Mouse (Mus musculus) neural tube, embryonic 11.5 days (tissue): Measurements from ENCODE around the gene Slc30a3. TPM values are rescaled to one million over a fixed set of nuclear protein-coding genes. Genes with fewer than 3 reads are reported as not detected.
"Not testable (repeated sequence)": the region's sequence is repeated elsewhere in the genome, so short reads cannot be mapped to it uniquely, and the experiment has no call there.

Experiments
- ATAC-seq: fragments of 200-750 bp; cut with Nextera tagmentation; 2 replicates; pipeline ENCODE4 v1.8.0; 2017; ENCODE audit warnings: moderate number of reproducible peaks, mild to moderate bottlenecking, moderate TSS enrichment, moderate library complexity; ENCODE audit not compliant: insufficient read depth, low FRiP score, low TSS enrichment
- DNase-seq: peaks from one replicate; pipeline ENCODE4 v3.0.0-alpha.2; 2015; ENCODE audit warnings: low spot score
- H3K27ac ChIP-seq: fragments of 300-500 bp; sonication (generic); 2 replicates; pipeline ENCODE4 v1.5.1; 2014; ENCODE audit warnings: low read depth, mild to moderate bottlenecking, low read length
- H3K27me3 ChIP-seq: fragments of 300-500 bp; sonication (generic); 2 replicates; pipeline ENCODE4 v1.6.1; 2014; ENCODE audit warnings: mild to moderate bottlenecking, low read length, mixed read lengths; ENCODE audit not compliant: control insufficient read depth, insufficient read depth
- H3K36me3 ChIP-seq: fragments of 300-500 bp; sonication (generic); 2 replicates; pipeline ENCODE4 v1.6.1; 2014; ENCODE audit warnings: mild to moderate bottlenecking, low read length, moderate library complexity, mixed read lengths; ENCODE audit not compliant: control insufficient read depth, insufficient read depth
- H3K4me1 ChIP-seq: fragments of 300-500 bp; sonication (generic); 2 replicates; pipeline ENCODE4 v1.6.1; 2014; ENCODE audit warnings: low read length, mixed read lengths; ENCODE audit not compliant: control insufficient read depth, insufficient read depth
- H3K4me2 ChIP-seq: fragments of 300-500 bp; sonication (generic); 2 replicates; pipeline ENCODE4 v1.6.1; 2014; ENCODE audit warnings: low read depth, mild to moderate bottlenecking, moderate library complexity
- H3K4me3 ChIP-seq: fragments of 300-500 bp; sonication (generic); 2 replicates; pipeline ENCODE4 v1.5.1; 2014; ENCODE audit warnings: low read depth, low read length
- H3K9ac ChIP-seq: fragments of 300-500 bp; sonication (generic); 2 replicates; pipeline ENCODE4 v1.6.1; 2014; ENCODE audit warnings: mild to moderate bottlenecking, low read length
- H3K9me3 ChIP-seq: fragments of 300-500 bp; sonication (generic); 2 replicates; pipeline ENCODE4 v1.6.1; 2016; ENCODE audit warnings: low read length; ENCODE audit not compliant: control insufficient read depth
- WGBS: fragments of 180-500 bp; shearing (Covaris S2); extraction: QIAGEN DNeasy Blood & Tissue Kit; methylation state at CpG from one replicate; pipeline ENCODE4 v1.1.7; 2014; 5-methylcytosine and 5-hydroxymethylcytosine counted together
- polyA plus RNA-seq: library from polyadenylated mRNA; unstranded; fragments of >200 nt; fragmentation: Nextera tagmentation; extraction: Ambion mirVana; gene quantifications from 2 replicates; pipeline ENCODE4 v1.2.1, GENCODE M21; 2014

Slc30a3 gene
- polyA plus RNA-seq, 1 experiment from 2014 or later: 9.2 TPM

DNA sequence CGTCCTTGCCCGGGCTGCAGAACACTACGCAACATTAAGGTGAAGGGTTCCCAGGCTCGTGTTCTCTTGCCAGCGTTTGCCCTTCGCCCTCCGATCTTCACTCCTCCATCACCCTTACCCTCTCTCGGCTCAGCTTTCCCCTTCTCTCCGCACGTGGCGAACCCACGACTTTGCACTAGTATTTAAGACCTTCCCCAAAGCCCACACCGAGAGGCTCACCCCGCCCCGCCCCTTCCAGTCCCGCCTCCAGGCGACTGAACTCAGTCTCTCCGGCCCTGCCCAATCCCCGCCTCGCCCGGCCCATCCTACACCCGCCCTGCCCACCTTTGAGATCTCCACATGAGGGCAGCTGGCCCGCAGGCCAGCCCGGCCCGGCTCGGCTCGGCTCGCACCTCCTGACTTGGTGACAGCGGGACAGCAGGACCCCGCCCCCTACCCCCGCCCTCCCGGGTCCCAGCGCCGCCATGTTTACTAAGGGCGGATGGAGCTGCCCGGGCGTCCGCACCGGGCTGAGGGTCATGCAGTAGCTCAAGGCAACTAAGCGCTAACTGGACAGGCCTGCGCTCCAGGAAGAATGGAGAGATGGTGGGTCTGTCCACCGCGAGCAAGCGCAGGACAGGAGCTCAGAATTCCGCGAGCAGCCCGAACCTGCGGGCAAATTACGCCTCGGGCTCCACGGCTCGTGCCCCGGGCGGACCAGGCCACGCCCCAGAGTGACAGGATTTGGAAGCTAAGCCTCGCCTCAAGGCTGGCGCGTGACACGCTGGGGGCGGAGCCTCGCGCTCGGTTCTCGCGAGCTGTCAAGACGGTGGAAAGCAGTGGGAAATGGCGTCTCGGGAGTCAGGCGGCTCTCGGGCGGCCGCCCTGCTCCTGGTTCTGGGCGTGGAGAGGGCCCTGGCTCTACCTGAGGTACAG, 59.9 kb downstream of the Slc30a3 start, which contains the start of gene Atraid:
TSS of gene Atraid (plus strand) at position 465 of the 915 bp plus-strand sequence.
- peak; percentile 99 for DNase-seq
- under 1% methylated on average over 73 of the region's 73 CpGs for WGBS
- peak; percentile 96 for ATAC-seq

DNA sequence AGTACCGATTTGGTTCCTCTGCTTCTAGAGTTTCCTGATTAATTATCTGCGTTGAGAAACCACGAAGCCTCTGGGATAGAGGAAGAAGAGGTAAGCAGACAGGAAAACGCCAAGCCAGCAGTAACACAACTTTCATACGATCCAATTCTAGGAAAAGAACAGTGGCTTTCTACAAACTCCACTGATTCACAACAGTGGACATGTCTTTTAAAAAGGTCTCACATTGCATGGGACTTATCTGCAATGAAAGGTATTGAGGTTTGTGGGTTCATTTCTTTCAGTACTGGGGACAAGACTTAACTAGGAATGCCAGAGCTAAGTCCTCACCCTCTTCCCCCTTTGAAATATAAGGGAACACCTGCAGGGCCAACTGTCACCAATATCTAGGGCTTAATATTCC, 61.0 kb downstream of the Slc30a3 start:
- peak overlapping the region; percentile 77 for H3K4me2 ChIP-seq
- H3K27me3 ChIP-seq: no peaks in the 10 kb centered on the region
- H3K9ac ChIP-seq: 0 out of 2 replicates have a peak overlapping the region, but pooled peaks have one; percentile 80
- 80% methylated on average over 5 of the region's 5 CpGs for WGBS
- no peak overlapping the region for H3K27ac ChIP-seq
- no peak for DNase-seq
- peak overlapping the region; percentile 72 for H3K4me3 ChIP-seq
- H3K36me3 ChIP-seq: no peaks in the 10 kb centered on the region
- no peak for ATAC-seq
- peaks cover 4% of the 10 kb centered on the region; the same call in 1 of the 2 replicates for H3K4me1 ChIP-seq
- no peaks in the 10 kb centered on the region for H3K9me3 ChIP-seq

More for the DNA sequence above, 59.9 kb downstream of the Slc30a3 start, which contains the start of gene Atraid:
- no peaks in the 10 kb centered on the region for H3K27me3 ChIP-seq
- H3K9me3 ChIP-seq: no peaks in the 10 kb centered on the region
- H3K27ac ChIP-seq: peak within 1 kb of the TSS; percentile 85
- H3K4me1 ChIP-seq: peaks cover 4% of the 10 kb centered on the region; the same call in 1 of the 2 replicates
- peak within 1 kb of the TSS; percentile 80 for H3K9ac ChIP-seq
- peak within 1 kb of the TSS; percentile 77 for H3K4me2 ChIP-seq
- H3K4me3 ChIP-seq: peak within 1 kb of the TSS; percentile 72
- no peaks in the 10 kb centered on the region; the same call in 1 of the 2 replicates for H3K36me3 ChIP-seq

- Histone ChIP-seq H3K4me2 (no peak overlapping the region), H3K9ac (no peak overlapping the region), H3K27ac (no peak overlapping the region), H3K27me3 (no peaks in the 10 kb centered on the region), H3K9me3 (no peaks in the 10 kb centered on the region), H3K4me1 (peaks cover 4% of the 10 kb centered on the region; the same call in 1 of the 2 replicates), H3K36me3 (no peaks in the 10 kb centered on the region), H3K4me3 (no peak overlapping the region)
- WGBS: 92% methylated on average over 6 of the region's 6 CpGs
- DNase-seq (no peak), ATAC-seq (no peak)
These were observed 61.6 kb downstream of the Slc30a3 start for GRCm38 (mm10) chr5:31046416-31046815.

DNA sequence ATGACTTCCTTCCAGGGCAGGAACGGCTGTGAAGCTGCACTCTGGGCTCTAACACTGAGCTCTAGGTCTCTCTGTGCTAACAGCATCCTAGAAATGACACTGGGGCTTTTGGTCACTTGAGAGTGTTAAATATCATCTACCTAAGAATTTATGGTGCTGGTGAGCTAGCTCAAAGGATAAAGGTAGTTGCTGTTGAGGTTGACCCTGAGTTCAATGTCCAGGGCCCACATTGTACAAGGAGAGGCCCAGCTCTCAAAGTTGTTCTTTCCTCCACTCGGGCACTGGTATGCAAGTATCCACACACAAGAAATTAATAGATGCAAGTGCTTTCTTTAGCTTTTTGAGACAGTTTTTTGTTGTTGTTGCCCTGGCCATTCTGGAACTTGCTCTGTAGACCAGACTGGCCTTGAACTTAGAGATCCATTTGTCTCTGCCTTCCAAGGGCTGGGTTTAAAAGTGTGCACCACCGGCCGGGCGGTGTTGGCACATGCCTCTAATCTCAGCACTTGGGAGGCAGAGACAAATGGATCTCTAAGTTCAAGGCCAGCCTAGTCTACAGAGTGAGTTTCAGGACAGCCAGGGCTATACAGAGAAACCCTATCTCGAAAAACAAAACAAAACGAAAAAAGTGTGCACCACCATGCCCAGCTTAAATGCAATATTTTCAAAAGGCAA, 69.7 kb downstream of the Slc30a3 start:
- WGBS: 87% methylated on average over 7 of the region's 7 CpGs
- H3K36me3 ChIP-seq: no peaks in the 10 kb centered on the region
- no peak for ATAC-seq

GRCm38 (mm10) chr5:31036556-31036955, 71.5 kb downstream of the Slc30a3 start:
- not testable (repeated sequence) for H3K9ac ChIP-seq, H3K9me3 ChIP-seq, DNase-seq, H3K4me3 ChIP-seq, H3K27ac ChIP-seq, H3K27me3 ChIP-seq, H3K4me1 ChIP-seq, H3K4me2 ChIP-seq, H3K36me3 ChIP-seq, ATAC-seq
- 87% methylated on average over 11 of the region's 11 CpGs for WGBS

More for the DNA sequence above, 69.7 kb downstream of the Slc30a3 start:
- Histone ChIP-seq H3K27ac (no peak overlapping the region), H3K4me2 (no peak overlapping the region), H3K9ac (no peak overlapping the region), H3K9me3 (no peaks in the 10 kb centered on the region), H3K4me1 (no peaks in the 10 kb centered on the region), H3K27me3 (no peaks in the 10 kb centered on the region), H3K4me3 (no peak overlapping the region)
- DNase-seq: no peak

Other genes starting within 250 kb of the Slc30a3 start
- gene Tmem214, start 240.2 kb downstream of the Slc30a3 start, polyA plus RNA-seq: 42.1 and 47.3 TPM in 2 replicates
- 23.2 and 25.3 TPM in 2 replicates for gene Agbl5, start 219.5 kb downstream of the Slc30a3 start, polyA plus RNA-seq
- gene Ost4, start 200.4 kb downstream of the Slc30a3 start, polyA plus RNA-seq: 354 and 368 TPM in 2 replicates
- gene Emilin1, start 194.8 kb downstream of the Slc30a3 start, polyA plus RNA-seq: 59.7 and 69.8 TPM in 2 replicates
- gene Khk, start 186.8 kb downstream of the Slc30a3 start, polyA plus RNA-seq: 7.9 and 9.6 TPM in 2 replicates
- gene Cgref1, start 162.6 kb downstream of the Slc30a3 start, polyA plus RNA-seq: 8.6 and 9.1 TPM in 2 replicates
- 101 and 108 TPM in 2 replicates for gene Preb, start 147.9 kb downstream of the Slc30a3 start, polyA plus RNA-seq
- not detected in 2 replicates for gene Tcf23, start 139.6 kb downstream of the Slc30a3 start, polyA plus RNA-seq
- 95.1 and 98.5 TPM in 2 replicates for gene Atraid, start 59.9 kb downstream of the Slc30a3 start, polyA plus RNA-seq
- 9.3 and 9.7 TPM in 2 replicates for gene Slc5a6, start 59.3 kb downstream of the Slc30a3 start, polyA plus RNA-seq
- 27.9 and 28.2 TPM in 2 replicates for gene Cad, start 53.5 kb downstream of the Slc30a3 start, polyA plus RNA-seq
- gene Dnajc5g, start 2.0 kb downstream of the Slc30a3 start, polyA plus RNA-seq: not detected in 2 replicates
- gene Trim54, start 8.5 kb upstream of the Slc30a3 start, polyA plus RNA-seq: 0.45 and 0.81 TPM in 2 replicates
- gene Ucn, start 30.6 kb upstream of the Slc30a3 start, polyA plus RNA-seq: not detected in 2 replicates
- 44.8 and 52.2 TPM in 2 replicates for gene Mpv17, start 46.0 kb upstream of the Slc30a3 start, polyA plus RNA-seq
- gene Gm29609, start 71.7 kb upstream of the Slc30a3 start, polyA plus RNA-seq: 1.3 and 1.7 TPM in 2 replicates
- 75.1 and 89.0 TPM in 2 replicates for gene Gtf3c2, start 71.9 kb upstream of the Slc30a3 start, polyA plus RNA-seq
- gene Snx17, start 85.0 kb upstream of the Slc30a3 start, polyA plus RNA-seq: 134 and 137 TPM in 2 replicates
- 69.6 and 77.7 TPM in 2 replicates for gene Eif2b4, start 85.2 kb upstream of the Slc30a3 start, polyA plus RNA-seq
- gene Zfp513, start 94.1 kb upstream of the Slc30a3 start, polyA plus RNA-seq: 6.4 and 7.0 TPM in 2 replicates
- gene Ppm1g, start 112.5 kb upstream of the Slc30a3 start, polyA plus RNA-seq: 162 and 166 TPM in 2 replicates
- gene Nrbp1, start 132.6 kb upstream of the Slc30a3 start, polyA plus RNA-seq: 154 and 163 TPM in 2 replicates
- gene Gm9970, start 133.0 kb upstream of the Slc30a3 start, polyA plus RNA-seq: 0.97 and 1.2 TPM in 2 replicates
- gene Krtcap3, start 143.5 kb upstream of the Slc30a3 start, polyA plus RNA-seq: 2.4 and 3.0 TPM in 2 replicates
- gene Ift172, start 182.9 kb upstream of the Slc30a3 start, polyA plus RNA-seq: 33.0 and 36.7 TPM in 2 replicates
- 69.3 and 71.1 TPM in 2 replicates for gene Fndc4, start 187.8 kb upstream of the Slc30a3 start, polyA plus RNA-seq
- gene Gckr, start 189.2 kb upstream of the Slc30a3 start, polyA plus RNA-seq: not detected in 2 replicates